Mouse (Mus musculus) layer of hippocampus, adult 9-10 months (tissue): ENCODE measurements around the gene Aff1.

ENCODE experiments used
- DNase-seq: peaks from one replicate; pipeline ENCODE4 v3.0.0; 2022; ENCODE audit warnings: low spot score

The Aff1 gene

DNA sequence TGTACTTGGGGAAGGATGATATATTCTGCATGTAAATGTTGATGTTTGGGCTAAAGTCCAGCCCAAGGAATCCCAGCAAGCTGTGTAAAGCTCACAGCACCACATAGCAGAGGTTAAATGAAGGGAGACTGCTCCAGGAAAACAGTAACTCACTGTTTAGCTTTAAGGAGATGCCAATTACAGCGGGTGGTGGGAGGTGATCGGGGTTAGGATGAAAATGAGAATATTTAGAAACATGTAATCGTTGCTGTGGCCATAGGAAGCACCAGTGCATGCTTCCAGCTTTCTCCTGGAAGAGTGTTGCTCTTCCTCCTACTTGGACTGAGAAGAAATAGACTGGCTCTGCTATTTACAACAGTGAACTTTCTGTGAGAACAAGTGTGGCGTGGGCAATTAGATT is 80.1 kb downstream of the Aff1 start:
- DNase-seq: no peak

- no peak for DNase-seq
These were observed 81.0 kb downstream of the Aff1 start for GRCm38 (mm10) chr5:103773100-103773552.

DNA sequence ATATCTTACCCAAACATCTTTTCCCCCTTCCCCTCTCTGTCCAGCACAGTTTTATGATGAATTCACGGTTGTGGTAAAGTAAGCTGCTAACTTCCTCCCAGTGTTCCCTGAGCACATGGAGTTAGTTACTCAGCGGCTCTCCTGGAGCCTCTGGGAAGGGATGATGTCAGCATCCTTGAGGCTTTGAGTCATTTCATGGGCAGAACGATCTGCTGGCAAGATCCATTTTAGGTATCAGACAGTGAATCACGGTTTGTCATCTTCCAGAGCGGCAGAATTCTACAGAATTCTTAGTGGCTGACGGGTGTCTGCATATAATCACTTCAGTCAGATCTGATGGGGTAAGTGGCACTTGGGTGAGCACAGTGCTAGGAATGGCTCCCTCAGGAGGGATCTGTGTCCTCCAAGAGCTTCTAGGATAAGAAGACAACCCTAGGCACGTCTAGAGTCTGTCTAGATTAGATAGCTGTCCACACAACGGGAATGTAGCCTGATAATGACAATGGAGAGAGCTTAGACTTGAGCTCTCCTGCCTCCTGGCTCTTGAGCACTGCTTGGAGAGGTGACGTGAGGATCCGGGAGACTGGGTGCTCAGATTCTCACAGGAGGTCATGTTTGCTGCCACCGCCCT is 82.6 kb downstream of the Aff1 start:
- DNase-seq: no peak

- no peak for DNase-seq
These were observed 83.3 kb downstream of the Aff1 start for GRCm38 (mm10) chr5:103775429-103775828.

- no peak for DNase-seq
These were observed 84.7 kb downstream of the Aff1 start for GRCm38 (mm10) chr5:103776842-103777241.

GRCm38 (mm10) chr5:103777446-103777845 is 85.3 kb downstream of the Aff1 start:
- DNase-seq: no peak

- DNase-seq: no peak
These were observed 86.3 kb downstream of the Aff1 start for GRCm38 (mm10) chr5:103778314-103779117.

- no peak for DNase-seq
These were observed 87.7 kb downstream of the Aff1 start for GRCm38 (mm10) chr5:103779836-103780235.

GRCm38 (mm10) chr5:103780266-103780665 is 88.1 kb downstream of the Aff1 start:
- DNase-seq: no peak

DNA sequence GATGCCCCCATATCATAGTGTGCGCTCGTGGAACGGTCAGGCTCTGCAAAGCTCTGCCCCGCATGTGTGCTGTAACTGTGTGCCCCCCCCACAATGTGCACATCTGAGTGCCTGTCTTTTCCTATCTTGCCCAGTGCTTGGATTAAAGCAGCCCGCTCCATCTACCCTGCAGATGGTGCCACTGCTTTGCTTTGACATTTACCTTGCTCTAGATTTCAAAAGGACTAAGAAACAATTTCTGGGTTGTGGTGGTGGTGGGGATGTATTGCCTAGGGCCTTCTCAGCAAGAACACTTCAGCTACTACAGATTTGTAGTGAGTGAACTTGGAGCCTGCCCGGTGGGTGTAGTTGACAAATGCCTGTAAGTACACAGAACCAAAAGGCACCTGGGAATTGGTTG is 88.7 kb downstream of the Aff1 start:
- DNase-seq: no peak

DNA sequence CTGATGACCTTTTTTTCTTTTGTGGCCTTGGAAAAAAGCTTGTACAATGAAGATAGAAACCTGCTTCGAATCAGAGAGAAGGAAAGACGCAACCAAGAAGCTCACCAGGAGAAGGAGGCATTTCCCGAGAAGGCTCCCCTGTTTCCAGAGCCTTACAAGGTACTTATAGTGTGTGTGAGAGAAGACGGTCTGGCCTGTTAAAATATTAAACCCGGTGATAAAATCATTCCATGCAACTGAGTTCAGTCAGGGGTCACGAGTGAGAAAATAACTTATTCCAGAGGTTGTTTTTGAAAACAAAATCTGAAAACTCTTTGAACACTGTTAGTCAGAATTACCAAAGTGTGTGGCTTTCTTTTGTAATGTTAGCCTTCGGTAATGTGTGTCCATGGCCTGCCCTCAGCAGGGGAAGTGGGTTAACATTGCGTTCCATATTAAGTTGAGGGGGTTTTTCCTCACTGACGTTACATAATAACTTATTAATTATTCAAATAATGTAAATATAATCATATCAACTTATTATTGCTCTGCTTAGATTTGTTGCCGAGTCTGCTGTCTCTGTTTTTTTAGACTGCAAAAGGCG is 91.0 kb downstream of the Aff1 start:
- DNase-seq: no peak

- DNase-seq: no peak
These were observed 93.9 kb downstream of the Aff1 start for GRCm38 (mm10) chr5:103786096-103786495.

GRCm38 (mm10) chr5:103788476-103788875 is 96.3 kb downstream of the Aff1 start:
- DNase-seq: no peak

- no peak for DNase-seq
These were observed 96.8 kb downstream of the Aff1 start for GRCm38 (mm10) chr5:103788976-103789375.

GRCm38 (mm10) chr5:103789619-103790116 is 97.5 kb downstream of the Aff1 start:
- no peak for DNase-seq

DNA sequence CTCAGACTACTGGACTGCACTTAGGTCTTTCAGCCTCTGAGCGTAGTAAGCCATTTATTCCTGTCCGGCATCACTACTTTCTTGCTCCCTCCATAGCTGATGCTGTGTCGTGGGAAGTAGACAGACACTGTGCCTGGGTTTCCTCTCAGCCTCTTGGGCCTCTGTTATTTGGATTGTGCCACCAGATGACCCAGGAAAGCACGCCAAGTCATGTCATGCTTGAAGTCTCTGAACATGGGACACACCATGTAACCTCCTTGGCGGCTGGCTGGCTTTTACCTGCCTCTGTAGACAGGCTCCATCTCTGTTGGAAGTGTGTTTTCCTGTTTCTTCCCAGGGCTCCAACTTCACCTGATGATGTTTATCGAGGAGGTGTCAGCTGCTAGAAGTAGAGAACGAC is 99.6 kb downstream of the Aff1 start:
- DNase-seq: no peak

GRCm38 (mm10) chr5:103795121-103795520 is 102.9 kb downstream of the Aff1 start:
- no peak for DNase-seq

DNA sequence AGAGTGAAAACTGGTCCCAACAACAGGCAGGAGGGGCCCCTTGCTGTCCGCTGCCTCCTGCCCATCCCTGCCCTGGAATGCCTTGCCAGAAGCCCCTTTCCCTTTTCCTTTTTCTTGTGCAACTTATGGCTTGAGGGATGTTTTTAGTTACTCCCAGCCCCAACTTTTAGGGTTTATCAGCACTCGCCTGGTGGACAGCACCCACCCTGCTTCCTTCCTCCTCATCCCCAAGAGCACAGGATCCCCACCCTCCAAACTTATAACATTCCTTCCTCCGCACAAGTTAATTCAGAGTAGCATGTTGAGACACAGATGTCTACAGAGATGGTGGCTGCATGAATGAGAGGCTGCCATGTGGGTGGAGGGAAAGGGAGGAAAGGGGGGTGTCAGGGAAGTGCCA is 103.9 kb downstream of the Aff1 start:
- DNase-seq: no peak

DNA sequence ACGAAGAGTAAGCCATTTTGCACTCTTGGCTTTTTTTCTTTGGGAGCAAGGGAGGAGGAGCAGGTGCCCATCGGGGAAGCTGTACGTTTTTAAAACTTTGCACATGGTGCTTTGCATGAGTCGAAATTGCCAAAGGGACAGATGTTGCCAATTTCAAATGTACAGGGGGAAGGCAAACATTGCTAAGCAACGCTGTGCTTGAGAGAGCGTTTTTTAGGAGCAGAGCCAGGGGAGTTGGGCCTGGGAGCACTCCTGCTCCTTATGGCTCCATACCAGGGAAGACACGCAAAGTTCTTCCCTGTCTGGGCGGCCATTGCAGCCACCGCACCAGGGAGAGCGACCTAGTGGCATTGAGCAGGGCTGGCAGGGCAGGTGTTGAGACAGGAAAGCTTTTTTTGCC is 105.6 kb downstream of the Aff1 start:
- DNase-seq: no peak

DNA sequence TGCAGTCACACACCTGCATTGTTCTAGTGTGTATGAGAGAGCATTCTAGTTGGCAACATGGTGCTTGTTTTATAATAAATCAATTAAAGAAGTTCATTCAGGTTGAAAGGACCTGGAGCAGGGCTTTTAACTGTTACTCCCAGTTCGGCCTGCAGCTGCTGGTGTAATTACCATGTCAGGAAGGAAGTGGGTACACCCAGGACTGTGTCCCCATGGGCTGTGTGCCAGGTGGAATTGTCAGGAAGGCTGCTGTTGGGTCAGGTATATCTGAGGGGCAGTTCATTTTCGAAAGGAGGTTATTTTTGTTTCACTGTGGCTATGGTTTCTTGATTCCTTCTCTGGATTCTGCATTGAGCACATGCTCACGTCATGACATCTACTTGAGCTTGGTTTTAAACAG is 107.3 kb downstream of the Aff1 start:
- no peak for DNase-seq

GRCm38 (mm10) chr5:103800009-103800408 is 107.8 kb downstream of the Aff1 start:
- DNase-seq: no peak

DNA sequence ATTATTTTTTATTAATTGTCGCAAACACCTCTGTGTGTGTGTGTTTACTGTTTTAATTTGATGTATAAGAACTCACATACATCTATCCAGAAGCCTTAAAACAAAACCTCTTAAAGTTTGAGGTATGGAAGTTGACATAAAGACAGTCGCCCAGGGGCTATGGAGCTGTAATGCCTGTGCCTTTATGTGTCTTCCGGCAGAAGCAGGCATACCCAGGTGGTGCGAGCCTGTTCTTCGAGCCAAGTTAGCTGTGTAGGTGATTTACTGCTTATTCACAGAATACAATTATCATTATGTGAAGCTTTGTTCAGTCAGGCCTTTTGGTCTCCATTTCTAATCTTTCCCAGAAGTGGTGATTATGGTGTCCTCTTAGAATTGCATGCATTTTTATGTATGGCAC is 111.2 kb downstream of the Aff1 start:
- no peak for DNase-seq

DNA sequence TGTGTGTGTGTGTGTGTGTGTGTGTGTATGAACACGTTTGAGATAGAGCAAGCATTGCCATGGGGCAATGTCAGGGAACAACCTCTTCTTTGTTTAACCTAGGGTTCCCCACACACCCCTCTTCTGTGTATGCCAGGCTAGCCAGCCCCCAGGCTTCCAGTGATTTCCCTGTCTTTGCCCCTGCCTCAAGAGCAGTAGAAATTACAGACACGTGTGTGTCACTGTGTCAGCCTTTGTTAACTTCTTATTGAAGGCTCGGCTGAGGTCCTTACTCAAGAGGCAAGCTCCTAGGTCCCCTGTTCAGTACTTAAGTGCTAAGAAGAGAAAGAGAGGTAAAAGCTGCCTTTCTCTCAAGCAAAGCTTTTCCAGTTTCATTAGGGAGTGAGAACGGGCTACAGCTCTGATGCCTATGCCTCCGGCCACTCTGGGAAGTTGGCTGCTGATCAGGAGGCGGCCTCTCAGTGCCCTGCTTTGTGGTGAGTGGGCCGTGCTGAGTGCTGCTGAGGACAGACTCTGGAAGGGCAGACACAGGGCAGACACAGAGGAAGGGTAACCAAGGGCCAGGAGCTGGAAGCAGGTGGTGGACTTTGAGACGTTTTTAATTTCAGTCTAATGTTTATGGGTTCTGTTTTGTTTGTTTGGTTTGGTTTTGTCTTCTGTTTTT is 111.9 kb downstream of the Aff1 start:
- no peak for DNase-seq
